In genomic region chr11:3773782-3774462, GRCm38 (mm10) we compare ENCODE assay signal across 8 mouse cellular contexts.
DNase-seq lines count a peak whose midpoint lies in the region; ATAC-seq and TF ChIP-seq lines count a peak whose summit lies in the region.

No protein-coding gene starts in this region.

- peaks cover 11% of the 10 kb centered on the region for H3K4me1 ChIP-seq in heart, embryonic 13.5 days
- no peaks in the 10 kb centered on the region for H3K4me1 ChIP-seq in ES-Bruce4 (ENCODE audit: control insufficient read depth, insufficient read depth, low read length)
- peaks cover 7% of the 10 kb centered on the region for H3K4me1 ChIP-seq in forebrain, embryonic 11.5 days (replicated peaks; ENCODE audit: control insufficient read depth, insufficient read depth, low read length)
- peaks cover 4% of the 10 kb centered on the region; the same call in 1 of the 2 replicates for H3K4me1 ChIP-seq in liver, embryonic 13.5 days (replicated peaks)

- H3K9ac ChIP-seq in heart, embryonic 13.5 days, result no peak overlapping the region
- 0 out of 2 replicates have a peak overlapping the region, but pooled peaks have one; percentile 6 for H3K9ac ChIP-seq in ES-Bruce4 (ENCODE audit: low read depth, poor library complexity, severe bottlenecking)
- peak overlapping the region; percentile 56 for H3K9ac ChIP-seq in forebrain, embryonic 11.5 days (ENCODE audit: low read length)
- H3K9ac ChIP-seq in liver, embryonic 13.5 days, result no peak overlapping the region

- TF ChIP-seq POLR2A in ES-Bruce4 (IDR thresholded peaks at IDR 0.05; ENCODE audit: insufficient read depth, low read length), result no peak

- intact Hi-C loops in heart, postnatal 14 days (cut with DNase I), result no loop called here

- peak overlapping the region; percentile 65 for H3K4me2 ChIP-seq in heart, embryonic 13.5 days
- H3K4me2 ChIP-seq in forebrain, embryonic 11.5 days (ENCODE audit: low read depth, low read length, severe bottlenecking), result peak overlapping the region; percentile 83
- H3K4me2 ChIP-seq in liver, embryonic 13.5 days, result peak overlapping the region; percentile 44

- H3K9me3 ChIP-seq in heart, embryonic 13.5 days, result no peaks in the 10 kb centered on the region
- no peaks in the 10 kb centered on the region for H3K9me3 ChIP-seq in ES-Bruce4 (replicated peaks; ENCODE audit: control insufficient read depth, insufficient read depth, low read length, poor library complexity, severe bottlenecking)
- H3K9me3 ChIP-seq in forebrain, embryonic 11.5 days (ENCODE audit: control insufficient read depth, low read length), result no peaks in the 10 kb centered on the region
- H3K9me3 ChIP-seq in liver, embryonic 13.5 days (replicated peaks), result no peaks in the 10 kb centered on the region

- H3K27me3 ChIP-seq in heart, embryonic 13.5 days (replicated peaks), result peaks cover 70% of the 10 kb centered on the region
- peaks cover 2% of the 10 kb centered on the region; the same call in 1 of the 2 replicates for H3K27me3 ChIP-seq in ES-Bruce4 (ENCODE audit: control insufficient read depth, insufficient read depth, low read length, poor library complexity, severe bottlenecking)
- H3K27me3 ChIP-seq in forebrain, embryonic 11.5 days (ENCODE audit: control insufficient read depth, insufficient read depth, low read length), result peaks cover 17% of the 10 kb centered on the region
- H3K27me3 ChIP-seq in liver, embryonic 13.5 days, result peaks cover 40% of the 10 kb centered on the region

- no peak for ATAC-seq in heart, embryonic 13.5 days (ENCODE audit: extremely low read depth, insufficient number of reproducible peaks, low FRiP score, low TSS enrichment)
- no peak for ATAC-seq in forebrain, embryonic 11.5 days (replicated peaks; ENCODE audit: low FRiP score)
- ATAC-seq in liver, embryonic 13.5 days (ENCODE audit: low read depth), result no peak

- no peak for DNase-seq in heart, postnatal 14 days
- DNase-seq in forebrain, embryonic 11.5 days (ENCODE audit: low spot score), result no peak
- no peak for DNase-seq in liver, embryonic 13.5 days
- no peak for DNase-seq in thymus, postnatal 14 days
- no peak for DNase-seq in adrenal gland, postnatal 36 days
- no peak for DNase-seq in adrenal gland, postnatal 4 days (ENCODE audit: low spot score in 2 of 2)

- no peaks in the 10 kb centered on the region for H3K36me3 ChIP-seq in heart, embryonic 13.5 days
- no peaks in the 10 kb centered on the region for H3K36me3 ChIP-seq in ES-Bruce4 (ENCODE audit: control insufficient read depth, insufficient read depth, low read length, poor library complexity, severe bottlenecking)
- no peaks in the 10 kb centered on the region for H3K36me3 ChIP-seq in forebrain, embryonic 11.5 days (ENCODE audit: control insufficient read depth, insufficient read depth, low read length)
- no peaks in the 10 kb centered on the region for H3K36me3 ChIP-seq in liver, embryonic 13.5 days

- no peak for TF ChIP-seq EP300 in ES-Bruce4 (IDR thresholded peaks at IDR 0.05; ENCODE audit: insufficient read depth, low read depth, low read length)

- 37% methylated on average over 6 of the region's 6 CpGs for WGBS in heart, embryonic 13.5 days
- WGBS in forebrain, embryonic 11.5 days, result 29% methylated on average over 6 of the region's 6 CpGs
- WGBS in liver, embryonic 13.5 days (ENCODE audit: insufficient replicate concordance), result 19% methylated on average over 6 of the region's 6 CpGs

- peak overlapping the region; percentile 44 for H3K4me3 ChIP-seq in heart, embryonic 13.5 days
- 0 out of 2 replicates have a peak overlapping the region, but pooled peaks have one; percentile 16 for H3K4me3 ChIP-seq in ES-Bruce4 (ENCODE audit: low read depth, low read length)
- H3K4me3 ChIP-seq in forebrain, embryonic 11.5 days (ENCODE audit: low read depth, low read length), result peak overlapping the region; percentile 44
- H3K4me3 ChIP-seq in liver, embryonic 13.5 days (replicated peaks), result peak overlapping the region; percentile 26; the same call in 1 of the 2 replicates

- TF ChIP-seq CTCF in ES-Bruce4 (IDR thresholded peaks at IDR 0.05; ENCODE audit: low read depth, low read length), result no peak

- H3K27ac ChIP-seq in heart, embryonic 13.5 days (replicated peaks), result no peak overlapping the region
- H3K27ac ChIP-seq in ES-Bruce4 (ENCODE audit: insufficient read depth, low read length), result no peak overlapping the region
- H3K27ac ChIP-seq in forebrain, embryonic 11.5 days (ENCODE audit: low read depth, low read length), result no peak overlapping the region
- H3K27ac ChIP-seq in liver, embryonic 13.5 days, result no peak overlapping the region

Comparison
In these comparisons a context has a peak if more than half of its experiments do, and no peak if none do; other contexts are left out.
1. H3K9ac ChIP-seq: peak in ES-Bruce4 (single experiment) and forebrain, embryonic 11.5 days (single experiment); none in heart, embryonic 13.5 days (single experiment) and liver, embryonic 13.5 days (single experiment).
2. Peak in every context shown above with its lines, with median percentiles within 50 percentile points of each other: H3K4me2 ChIP-seq and H3K4me3 ChIP-seq.